Mouse (Mus musculus) kidney, adult 2 months (tissue): ENCODE results near the gene Rab3gap1. TPM values are rescaled to one million over a fixed set of nuclear protein-coding genes. Genes with fewer than 3 reads are reported as not detected.
"Not testable (repeated sequence)": the region's sequence is repeated elsewhere in the genome, so short reads cannot be mapped to it uniquely, and the experiment has no call there.

Experiments
- DNase-seq: peaks from one replicate; pipeline ENCODE4 v3.0.0; 2021
- H3K27ac ChIP-seq: fragments of 200-500 bp; 2 replicates; pipeline ENCODE4 v1.5.1; 2012; ENCODE audit warnings: low read depth, low read length, control low read depth, inconsistent platforms; ENCODE audit not compliant: insufficient read depth
- H3K27me3 ChIP-seq: fragments of 200-500 bp; replicated peaks from 2 replicates; pipeline ENCODE4 v1.6.1; 2012; ENCODE audit warnings: mild to moderate bottlenecking, moderate library complexity, low read length, inconsistent platforms; ENCODE audit not compliant: control insufficient read depth, insufficient read depth
- H3K36me3 ChIP-seq: fragments of 200-500 bp; 2 replicates; pipeline ENCODE4 v1.6.1; 2012; ENCODE audit warnings: mild to moderate bottlenecking, moderate library complexity, low read length, inconsistent platforms; ENCODE audit not compliant: control insufficient read depth, insufficient read depth
- H3K4me1 ChIP-seq: fragments of 200-500 bp; 2 replicates; pipeline ENCODE4 v1.6.1; 2011; ENCODE audit warnings: low read length; ENCODE audit not compliant: control insufficient read depth, insufficient read depth
- H3K4me3 ChIP-seq: fragments of 200-500 bp; 2 replicates; pipeline ENCODE4 v1.5.1; 2011; ENCODE audit warnings: mild to moderate bottlenecking, low read depth, low read length, control low read depth; ENCODE audit not compliant: insufficient read depth
- CTCF ChIP-seq: fragments of 200-500 bp; conservative IDR thresholded peaks from 2 replicates; pipeline ENCODE4 v1.5.1; 2011; ENCODE audit warnings: low read depth, mild to moderate bottlenecking, control low read depth, low read length, moderate library complexity, mixed read lengths; ENCODE audit not compliant: insufficient read depth, insufficient read length
- POLR2A ChIP-seq: fragments of 200-500 bp; IDR thresholded peaks from one replicate; pipeline ENCODE4 v1.6.1; 2011; ENCODE audit warnings: low read depth, low read length, control low read depth
- WGBS: fragments of 180-500 bp; shearing (Covaris S2); methylation state at CpG from one replicate; pipeline ENCODE4 v1.1.7; 2018; 5-methylcytosine and 5-hydroxymethylcytosine counted together
- polyA plus RNA-seq: library from polyadenylated mRNA; depleted of rRNA; stranded (reverse); fragments of >200 nt; gene quantifications from 2 replicates; pipeline ENCODE4 v1.2.3, GENCODE M21; 2012

Gene Rab3gap1
- polyA plus RNA-seq, 1 experiment = 16.4 TPM

DNA sequence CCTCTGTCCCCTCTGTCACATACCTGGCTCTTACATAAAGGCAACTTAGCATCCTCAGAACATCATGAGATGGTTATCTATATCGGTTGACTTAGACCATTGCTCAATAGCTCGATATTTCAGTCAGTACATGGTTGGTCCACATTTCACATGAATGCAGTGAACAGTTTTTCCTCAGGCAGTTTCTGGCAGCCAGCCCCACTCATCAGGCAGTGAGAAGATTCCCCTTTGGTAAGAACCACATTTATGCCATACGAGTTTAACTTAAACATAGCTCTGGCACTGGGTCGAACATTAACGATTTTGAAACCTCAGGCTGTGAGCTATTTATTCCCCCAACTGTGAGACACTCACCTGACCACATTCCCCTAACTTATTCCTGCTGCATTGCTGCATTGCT, 80.2 kb downstream of the Rab3gap1 start:
- Histone ChIP-seq H3K4me1 (no peaks in the 10 kb centered on the region), H3K27ac (no peak overlapping the region), H3K27me3 (no peaks in the 10 kb centered on the region), H3K36me3 (no peaks in the 10 kb centered on the region), H3K4me3 (no peak overlapping the region)
- TF ChIP-seq CTCF = no peak
- no peak for TF ChIP-seq POLR2A
- WGBS = 62% methylated on average over 5 of the region's 5 CpGs
- DNase-seq = no peak

- no peaks in the 10 kb centered on the region for H3K36me3 ChIP-seq
- no peaks in the 10 kb centered on the region for H3K4me1 ChIP-seq
- DNase-seq = no peak
- TF ChIP-seq CTCF (no peak), POLR2A (no peak)
- no peak overlapping the region for H3K27ac ChIP-seq
- H3K4me3 ChIP-seq = no peak overlapping the region
- H3K27me3 ChIP-seq = no peaks in the 10 kb centered on the region
- WGBS = 86% methylated on average over 4 of the region's 4 CpGs
These were observed 83.7 kb downstream of the Rab3gap1 start for GRCm38 (mm10) chr1:127952276-127952675.

GRCm38 (mm10) chr1:127954198-127954597, 85.6 kb downstream of the Rab3gap1 start:
- not testable (repeated sequence) for H3K4me3 ChIP-seq, H3K27ac ChIP-seq, H3K27me3 ChIP-seq, DNase-seq, H3K36me3 ChIP-seq, H3K4me1 ChIP-seq
- WGBS = 68% methylated on average over 4 of the region's 4 CpGs

DNA sequence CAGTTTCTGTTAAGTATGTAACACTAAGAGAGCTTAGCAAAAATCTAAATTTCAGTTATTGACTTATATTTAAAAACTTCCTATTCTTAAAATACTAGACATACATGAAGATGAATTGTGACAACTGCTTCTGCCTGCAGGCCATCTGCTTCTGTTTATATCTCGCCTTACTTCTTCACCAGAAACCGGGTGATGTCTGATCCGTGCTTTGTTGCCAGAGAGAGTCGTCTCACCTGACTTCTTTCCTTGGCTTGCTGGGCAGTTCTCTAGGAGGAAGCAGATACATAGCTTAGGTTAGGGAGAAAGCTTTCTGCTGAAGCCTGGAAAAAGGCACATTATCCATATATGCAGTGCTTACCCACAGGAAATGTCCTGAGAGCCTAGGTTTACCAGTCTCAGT, 86.2 kb downstream of the Rab3gap1 start:
- DNase-seq = no peak
- Histone ChIP-seq H3K4me1 (no peaks in the 10 kb centered on the region), H3K27ac (no peak overlapping the region), H3K36me3 (no peaks in the 10 kb centered on the region), H3K4me3 (no peak overlapping the region), H3K27me3 (no peaks in the 10 kb centered on the region)
- TF ChIP-seq CTCF (no peak), POLR2A (no peak)
- 84% methylated on average over 4 of the region's 4 CpGs for WGBS

DNA sequence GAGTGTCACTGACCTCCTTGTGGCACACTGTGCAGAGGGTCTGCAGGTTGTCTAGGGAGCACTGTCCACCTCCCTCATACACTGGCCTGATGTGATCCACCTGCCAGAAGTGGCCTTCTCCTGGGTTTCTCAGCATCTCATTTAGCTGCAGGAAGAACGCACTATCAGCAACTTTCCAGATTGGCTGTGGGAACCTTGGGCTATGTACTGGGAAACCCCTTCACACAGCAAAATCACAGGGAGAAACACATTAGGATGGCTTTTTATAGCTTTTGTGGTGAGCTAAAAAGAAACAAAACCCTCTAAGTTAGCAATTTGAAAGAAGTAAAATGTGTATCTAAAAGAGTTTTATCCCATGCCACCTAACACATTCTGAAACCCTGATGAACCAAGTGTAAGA, 88.0 kb downstream of the Rab3gap1 start:
- no peak overlapping the region for H3K4me3 ChIP-seq
- DNase-seq = no peak
- 96% methylated on average over 1 of the region's 1 CpGs for WGBS
- H3K27me3 ChIP-seq = no peaks in the 10 kb centered on the region
- no peak overlapping the region for H3K27ac ChIP-seq
- no peaks in the 10 kb centered on the region for H3K4me1 ChIP-seq
- no peaks in the 10 kb centered on the region for H3K36me3 ChIP-seq
- TF ChIP-seq POLR2A (no peak), CTCF (no peak)

DNA sequence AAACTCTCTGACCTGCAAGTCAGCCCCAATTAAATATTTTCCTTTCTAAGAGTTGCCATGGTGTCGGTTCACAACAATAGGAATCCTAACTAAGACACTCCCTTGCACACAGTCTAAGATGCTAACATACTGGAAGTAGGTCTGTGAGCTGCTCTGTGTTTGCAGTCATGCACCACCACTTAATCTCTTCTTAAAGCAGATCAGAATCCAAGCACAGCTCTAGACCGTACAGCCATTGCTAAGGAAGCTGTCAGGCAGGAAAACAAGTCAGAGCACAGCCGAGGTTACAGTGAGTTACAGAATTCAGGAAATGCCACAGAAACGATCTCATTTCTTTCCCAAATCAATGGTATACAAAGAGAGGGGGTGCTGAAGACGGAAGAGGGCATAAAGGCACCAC, 90.2 kb downstream of the Rab3gap1 start:
- DNase-seq = no peak
- WGBS = 56% methylated on average over 5 of the region's 5 CpGs
- Histone ChIP-seq H3K4me3 (no peak overlapping the region), H3K27me3 (no peaks in the 10 kb centered on the region), H3K27ac (no peak overlapping the region), H3K36me3 (no peaks in the 10 kb centered on the region), H3K4me1 (no peaks in the 10 kb centered on the region)
- TF ChIP-seq POLR2A (no peak), CTCF (no peak)

- Histone ChIP-seq H3K4me3 (no peak overlapping the region), H3K36me3 (no peaks in the 10 kb centered on the region), H3K27me3 (no peaks in the 10 kb centered on the region), H3K4me1 (no peaks in the 10 kb centered on the region), H3K27ac (no peak overlapping the region)
- DNase-seq = no peak
- no peak for TF ChIP-seq CTCF
- TF ChIP-seq POLR2A = no peak
- WGBS = 51% methylated on average over 7 of the region's 7 CpGs
These were observed 90.7 kb downstream of the Rab3gap1 start for GRCm38 (mm10) chr1:127959312-127959718.

DNA sequence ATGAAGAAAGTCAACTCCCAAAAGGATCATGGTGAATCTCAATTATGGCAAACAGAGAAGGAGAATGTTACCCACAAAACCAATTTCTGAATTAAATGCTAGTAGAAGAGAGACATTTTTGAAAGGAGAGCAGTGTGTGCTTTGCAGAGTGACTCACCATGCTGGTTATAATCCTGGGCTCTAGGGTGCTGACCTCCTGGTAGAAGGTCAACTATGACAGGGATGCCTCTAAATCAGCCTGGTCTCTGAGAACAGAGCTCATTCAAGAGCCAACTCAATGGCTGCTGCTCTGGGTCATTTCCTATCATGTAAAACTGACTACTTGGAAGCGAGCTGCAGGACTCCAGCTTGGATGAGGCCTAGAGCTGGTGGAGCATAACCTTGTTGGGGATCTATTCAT, 92.6 kb downstream of the Rab3gap1 start:
- no peaks in the 10 kb centered on the region for H3K27me3 ChIP-seq
- 82% methylated on average over 1 of the region's 1 CpGs for WGBS
- H3K27ac ChIP-seq = no peak overlapping the region
- no peaks in the 10 kb centered on the region for H3K4me1 ChIP-seq
- TF ChIP-seq POLR2A = no peak
- no peak for TF ChIP-seq CTCF
- peak; percentile 30 for DNase-seq
- no peaks in the 10 kb centered on the region for H3K36me3 ChIP-seq
- no peak overlapping the region for H3K4me3 ChIP-seq
